Mouse (Mus musculus) liver, adult 2 months (tissue): ENCODE measurements at regions not wholly inside any gene's neighbourhood (a gene's known extent, or its start where the extent isn't known, plus 50 kb on each side); places are given as distances from the start of the nearest gene placed in this dataset.

Experiments
- DNase-seq: peaks from one replicate; pipeline ENCODE4 v3.0.0-alpha.2; 2011; ENCODE audit warnings: low read depth, low spot score; ENCODE audit errors: extremely low read depth
- H3K27ac ChIP-seq: fragments of 200-500 bp; replicated peaks from 2 replicates; pipeline ENCODE4 v1.5.1; 2012; ENCODE audit warnings: low read depth, mild to moderate bottlenecking, control low read depth, inconsistent platforms, low read length; ENCODE audit not compliant: insufficient read depth
- H3K27me3 ChIP-seq: fragments of 200-500 bp; 2 replicates; pipeline ENCODE4 v1.6.1; 2012; ENCODE audit warnings: mild to moderate bottlenecking, moderate library complexity, low read length, inconsistent platforms; ENCODE audit not compliant: control insufficient read depth, insufficient read depth
- H3K36me3 ChIP-seq: fragments of 200-500 bp; 2 replicates; pipeline ENCODE4 v1.6.1; 2012; ENCODE audit warnings: low read length, inconsistent platforms; ENCODE audit not compliant: control insufficient read depth, insufficient read depth
- H3K4me1 ChIP-seq: fragments of 200-500 bp; 2 replicates; pipeline ENCODE4 v1.6.1; 2011; ENCODE audit warnings: low read length; ENCODE audit not compliant: control insufficient read depth, insufficient read depth
- H3K4me3 ChIP-seq: fragments of 200-500 bp; 2 replicates; pipeline ENCODE4 v1.5.1; 2011; ENCODE audit warnings: low read depth, mild to moderate bottlenecking, control low read depth, low read length, moderate library complexity; ENCODE audit not compliant: insufficient read depth
- H3K79me2 ChIP-seq: fragments of 200-500 bp; 2 replicates; pipeline ENCODE4 v1.6.1; 2012; ENCODE audit warnings: inconsistent platforms, mild to moderate bottlenecking, low read length, moderate library complexity; ENCODE audit not compliant: control insufficient read depth, insufficient read depth
- H3K9ac ChIP-seq: fragments of 200-500 bp; 2 replicates; pipeline ENCODE4 v1.6.1; 2012; ENCODE audit warnings: low read depth, mild to moderate bottlenecking, control low read depth, inconsistent platforms, low read length
- CTCF ChIP-seq: fragments of 200-500 bp; IDR thresholded peaks from 2 replicates; pipeline ENCODE4 v1.5.1; 2011; ENCODE audit warnings: low read depth, low read length, control low read depth
- POLR2A ChIP-seq: fragments of 200-500 bp; IDR thresholded peaks from 2 replicates; pipeline ENCODE4 v1.6.1; 2011; ENCODE audit warnings: low read length, control low read depth; ENCODE audit not compliant: insufficient read depth; ENCODE audit errors: extremely low read depth
- WGBS: fragments of 180-500 bp; shearing (Covaris S2); methylation state at CpG from one replicate; pipeline ENCODE4 v1.1.7; 2018; 5-methylcytosine and 5-hydroxymethylcytosine counted together

GRCm38 (mm10) chr8:128200815-128201214, 157.6 kb upstream of the Nrp1 start:
- H3K27me3 ChIP-seq: no peaks in the 10 kb centered on the region
- H3K4me3 ChIP-seq: no peak overlapping the region
- H3K27ac ChIP-seq: no peak overlapping the region
- no peaks in the 10 kb centered on the region for H3K36me3 ChIP-seq
- no peak overlapping the region for H3K9ac ChIP-seq
- TF ChIP-seq CTCF: no peak
- TF ChIP-seq POLR2A: no peak
- no peaks in the 10 kb centered on the region for H3K79me2 ChIP-seq
- WGBS: 96% methylated on average over 1 of the region's 1 CpGs
- H3K4me1 ChIP-seq: no peaks in the 10 kb centered on the region
- no peak for DNase-seq

GRCm38 (mm10) chr8:128201635-128202034, 156.8 kb upstream of the Nrp1 start:
- Histone ChIP-seq H3K4me3 (no peak overlapping the region), H3K4me1 (no peaks in the 10 kb centered on the region), H3K9ac (no peak overlapping the region), H3K79me2 (no peaks in the 10 kb centered on the region), H3K27ac (no peak overlapping the region), H3K27me3 (no peaks in the 10 kb centered on the region), H3K36me3 (no peaks in the 10 kb centered on the region)
- DNase-seq: no peak
- TF ChIP-seq CTCF (no peak), POLR2A (no peak)
- 74% methylated on average over 4 of the region's 4 CpGs for WGBS

DNA sequence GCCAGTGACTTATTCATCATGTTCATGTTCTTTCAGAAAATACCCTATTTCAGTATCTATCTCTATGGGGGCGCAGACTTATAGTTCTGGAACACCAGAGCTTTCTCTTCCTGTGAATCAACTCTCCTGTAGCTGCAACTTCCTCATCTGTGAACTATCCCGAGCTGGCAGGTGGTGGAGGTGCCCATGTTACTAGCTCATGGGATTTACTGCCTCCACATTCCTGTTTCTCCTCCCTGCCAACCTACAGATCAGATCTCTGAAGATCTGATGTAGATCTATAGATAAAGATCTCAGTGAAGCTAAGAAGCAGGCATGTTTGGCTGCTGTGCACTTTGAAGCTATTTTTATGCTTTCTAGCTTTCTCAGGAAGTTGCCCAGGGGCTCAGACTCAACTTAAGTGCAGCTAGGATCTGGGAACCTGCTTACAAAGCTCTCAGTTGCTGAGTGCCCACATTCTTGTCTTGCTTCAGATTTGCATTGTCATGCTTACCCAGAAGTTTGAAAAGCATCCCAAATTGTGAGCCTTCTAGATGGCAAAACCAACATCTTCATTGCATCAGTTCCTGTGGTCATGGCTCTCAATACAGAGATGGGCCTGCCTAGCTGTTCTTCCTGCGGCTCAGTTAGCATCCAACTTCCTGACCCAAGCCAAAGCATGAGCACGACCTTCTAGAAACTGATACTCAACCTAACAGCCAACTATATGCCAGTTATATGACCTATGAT, 156.1 kb upstream of the Nrp1 start:
- Histone ChIP-seq H3K79me2 (no peaks in the 10 kb centered on the region), H3K9ac (no peak overlapping the region), H3K4me1 (no peaks in the 10 kb centered on the region), H3K36me3 (no peaks in the 10 kb centered on the region), H3K27ac (no peak overlapping the region), H3K27me3 (no peaks in the 10 kb centered on the region), H3K4me3 (no peak overlapping the region)
- TF ChIP-seq POLR2A (no peak), CTCF (no peak)
- 83% methylated on average over 4 of the region's 4 CpGs for WGBS
- DNase-seq: no peak

GRCm38 (mm10) chr8:128204803-128205202, 153.6 kb upstream of the Nrp1 start:
- H3K4me1 ChIP-seq: no peaks in the 10 kb centered on the region
- no peak overlapping the region for H3K4me3 ChIP-seq
- H3K79me2 ChIP-seq: no peaks in the 10 kb centered on the region
- H3K9ac ChIP-seq: no peak overlapping the region
- TF ChIP-seq CTCF (no peak), POLR2A (no peak)
- no peak for DNase-seq
- H3K27me3 ChIP-seq: no peaks in the 10 kb centered on the region
- no peaks in the 10 kb centered on the region for H3K36me3 ChIP-seq
- H3K27ac ChIP-seq: no peak overlapping the region
- WGBS: 77% methylated on average over 3 of the region's 3 CpGs

DNA sequence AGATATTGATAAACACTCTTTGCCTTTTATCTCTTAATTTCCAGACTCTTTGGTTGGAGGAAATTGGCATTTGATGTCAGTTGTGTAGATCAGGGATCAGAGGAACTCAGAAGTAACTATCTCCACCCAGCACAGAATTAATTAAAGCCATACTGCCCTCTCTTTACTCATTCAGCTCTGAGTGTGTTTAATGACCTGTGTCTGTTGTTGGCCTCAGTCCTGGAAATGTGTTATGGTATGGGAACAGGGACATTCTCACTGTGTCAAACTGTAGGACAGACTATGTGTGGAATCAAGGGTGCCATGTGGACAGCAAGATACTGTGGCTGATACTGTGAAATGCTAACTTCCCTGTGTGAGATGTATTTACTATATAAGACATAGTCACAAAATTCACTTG, 151.3 kb upstream of the Nrp1 start:
- no peak for TF ChIP-seq CTCF
- TF ChIP-seq POLR2A: no peak
- no peaks in the 10 kb centered on the region for H3K36me3 ChIP-seq
- no peak for DNase-seq

GRCm38 (mm10) chr8:128210761-128211160, 147.6 kb upstream of the Nrp1 start:
- H3K27me3 ChIP-seq: no peaks in the 10 kb centered on the region
- H3K79me2 ChIP-seq: no peaks in the 10 kb centered on the region
- DNase-seq: peak; percentile 43
- peaks cover 6% of the 10 kb centered on the region for H3K4me1 ChIP-seq
- TF ChIP-seq POLR2A (no peak), CTCF (no peak)
- no peaks in the 10 kb centered on the region for H3K36me3 ChIP-seq
- H3K9ac ChIP-seq: no peak overlapping the region
- WGBS: 82% methylated on average over 5 of the region's 5 CpGs
- H3K27ac ChIP-seq: no peak overlapping the region
- H3K4me3 ChIP-seq: no peak overlapping the region

More for the DNA sequence above, 151.3 kb upstream of the Nrp1 start:
- Histone ChIP-seq H3K27me3 (no peaks in the 10 kb centered on the region), H3K27ac (no peak overlapping the region), H3K9ac (no peak overlapping the region), H3K79me2 (no peaks in the 10 kb centered on the region), H3K4me1 (peaks cover 6% of the 10 kb centered on the region), H3K4me3 (no peak overlapping the region)
